Mouse (Mus musculus) subcutaneous adipose tissue, adult 2 months (tissue): ENCODE measurements around the gene Ccdc61. TPM values are rescaled to one million over a fixed set of nuclear protein-coding genes. Genes with fewer than 3 reads are reported as not detected.

Experiments used
- polyA plus RNA-seq: library from polyadenylated mRNA; depleted of rRNA; stranded (reverse); fragments of >200 nt; gene quantifications from 2 replicates; pipeline ENCODE4 v1.2.3, GENCODE M21; 2012; ENCODE audit warnings: low replicate concordance; rRNA removed

Ccdc61 gene
- polyA plus RNA-seq, result 20.3 and 25.2 TPM in 2 replicates

DNA sequence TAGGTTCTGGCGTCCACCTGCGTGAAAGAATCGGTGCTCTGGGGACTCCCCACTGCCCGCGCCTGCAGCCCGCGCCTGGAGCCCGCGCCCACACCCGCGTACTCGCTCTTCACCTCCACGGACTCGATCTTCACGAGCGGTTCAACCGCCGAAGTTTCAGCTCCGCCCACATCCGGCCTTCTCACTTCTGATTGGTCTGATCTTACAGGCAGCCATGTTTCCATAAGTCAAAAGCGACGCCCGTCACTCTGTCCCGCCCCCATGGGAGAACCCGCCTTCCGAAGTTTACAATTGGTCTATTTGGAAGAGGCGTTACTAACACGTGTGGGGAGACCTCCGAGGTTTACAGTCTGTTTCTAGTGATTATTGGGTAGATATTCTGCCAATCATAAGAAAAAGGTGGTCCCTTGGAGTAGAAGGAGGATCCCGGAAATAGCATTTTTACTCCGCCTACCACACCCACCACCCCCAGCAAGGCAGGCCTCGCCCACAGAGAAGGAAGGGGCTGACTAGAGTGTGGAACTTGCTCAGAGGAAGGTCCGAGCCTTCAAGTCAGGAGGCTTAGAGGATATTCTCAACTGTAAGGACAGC, at the start of gene Ccdc61:
TSS of gene Ccdc61 (minus strand) at position 175 of the 591 bp plus-strand sequence.

DNA sequence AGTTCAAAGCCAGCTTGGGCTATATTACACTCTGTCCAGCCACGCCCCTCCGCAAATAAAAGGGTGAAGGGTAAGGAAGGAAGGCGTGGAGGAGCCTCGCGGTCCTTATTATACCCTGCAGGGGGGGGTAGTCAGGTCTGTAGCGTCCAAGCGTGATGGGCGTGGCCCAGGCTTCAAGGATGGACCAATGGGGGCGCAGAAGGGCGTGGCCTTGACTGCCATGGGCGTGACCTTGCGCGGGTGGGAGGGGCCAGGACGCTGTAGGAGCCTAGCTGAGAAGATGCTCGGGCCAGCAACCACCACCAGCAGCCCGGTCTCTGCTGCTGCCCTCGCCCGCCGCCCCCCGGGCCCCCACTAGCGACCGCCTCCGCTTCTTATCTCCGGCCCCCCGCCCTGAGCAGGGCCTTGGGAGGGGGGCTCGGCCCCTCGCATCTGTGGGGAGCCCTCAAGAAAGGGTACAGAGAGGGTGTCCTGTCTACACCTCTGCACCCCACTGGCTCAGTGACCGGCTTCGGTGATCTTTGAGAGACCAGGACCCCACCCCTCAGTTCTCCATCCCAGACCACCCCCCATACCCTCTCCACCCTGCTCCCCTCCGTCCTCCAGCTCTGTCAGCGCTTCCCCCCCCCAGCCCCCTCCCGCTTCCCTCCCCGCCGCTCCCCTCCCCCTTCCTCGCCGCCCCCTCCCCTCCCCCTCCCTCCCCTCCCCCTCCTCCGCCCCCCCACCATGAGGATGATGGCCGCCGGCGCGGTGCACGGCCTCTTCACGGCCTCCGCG, 15.1 kb upstream of the Ccdc61 start, which contains the start of gene Nova2:
TSS of gene Nova2 (plus strand) at position 727 of the 777 bp plus-strand sequence.

DNA sequence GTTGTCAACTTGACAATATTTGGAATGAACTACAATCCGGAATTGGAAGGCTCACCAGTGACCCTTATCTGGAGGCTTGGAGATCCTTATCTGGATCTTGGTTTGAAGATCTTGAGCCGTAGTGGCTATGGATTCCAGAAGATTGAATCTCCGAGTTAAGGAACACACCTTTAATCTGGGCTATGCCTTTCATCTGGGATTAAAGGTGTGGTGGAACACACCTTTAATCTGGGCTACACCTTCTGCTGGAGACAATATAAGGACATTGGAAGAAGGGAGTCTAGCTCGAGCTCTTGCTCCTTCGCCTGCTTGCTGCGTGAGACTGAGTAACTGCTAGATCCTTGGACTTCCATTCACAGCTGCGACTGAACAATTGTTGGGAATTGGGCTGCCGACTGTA, 39.2 kb downstream of the Ccdc61 start, which contains the start of gene Pglyrp1:
TSS of gene Pglyrp1 (plus strand) at position 301 of the 400 bp plus-strand sequence.

Other genes with a start within 250 kb of the Ccdc61 start
- gene Psg20, start 224.2 kb downstream of the Ccdc61 start, polyA plus RNA-seq, result not detected in 2 replicates
- gene Psg22, start 192.3 kb downstream of the Ccdc61 start, polyA plus RNA-seq, result not detected in 2 replicates
- not detected in 2 replicates for gene Psg19, start 111.9 kb downstream of the Ccdc61 start, polyA plus RNA-seq
- gene Psg17, start 88.8 kb downstream of the Ccdc61 start, polyA plus RNA-seq, result 0.58 TPM in 1 of 2 replicates, not detected in the other
- 11.8 and 24.6 TPM in 2 replicates for gene Mill2, start 70.4 kb downstream of the Ccdc61 start, polyA plus RNA-seq
- gene Pglyrp1, start 39.1 kb downstream of the Ccdc61 start, polyA plus RNA-seq, result 6.4 and 56.4 TPM in 2 replicates
- 1.6 and 2.5 TPM in 2 replicates for gene Nova2, start 15.5 kb upstream of the Ccdc61 start, polyA plus RNA-seq
- 0.26 TPM in 1 of 2 replicates, not detected in the other for gene Nanos2, start 77.0 kb upstream of the Ccdc61 start, polyA plus RNA-seq
- 5.2 and 17.4 TPM in 2 replicates for gene Mypop, start 80.8 kb upstream of the Ccdc61 start, polyA plus RNA-seq
- 16.7 and 38.8 TPM in 2 replicates for gene Irf2bp1, start 93.6 kb upstream of the Ccdc61 start, polyA plus RNA-seq
- gene Foxa3, start 113.1 kb upstream of the Ccdc61 start, polyA plus RNA-seq, result not detected in 2 replicates
- 66.1 and 105 TPM in 2 replicates for gene Sympk, start 114.0 kb upstream of the Ccdc61 start, polyA plus RNA-seq
- gene Rsph6a, start 144.3 kb upstream of the Ccdc61 start, polyA plus RNA-seq, result not detected in 2 replicates
- 83.2 and 111 TPM in 2 replicates for gene Dmwd, start 165.8 kb upstream of the Ccdc61 start, polyA plus RNA-seq
- gene Dmpk, start 173.4 kb upstream of the Ccdc61 start, polyA plus RNA-seq, result 388 and 705 TPM in 2 replicates
- 32.7 and 78.4 TPM in 2 replicates for gene Six5, start 184.2 kb upstream of the Ccdc61 start, polyA plus RNA-seq
- 0.21 and 0.55 TPM in 2 replicates for gene Gm4969, start 208.0 kb upstream of the Ccdc61 start, polyA plus RNA-seq
- gene Fbxo46, start 209.4 kb upstream of the Ccdc61 start, polyA plus RNA-seq, result 7.9 and 11.0 TPM in 2 replicates
- gene Qpctl, start 238.9 kb upstream of the Ccdc61 start, polyA plus RNA-seq, result 16.7 and 25.1 TPM in 2 replicates
- 26.1 and 39.9 TPM in 2 replicates for gene Snrpd2, start 239.3 kb upstream of the Ccdc61 start, polyA plus RNA-seq